Mouse (Mus musculus): Measurements from ENCODE around the gene Col26a1.

DNA sequence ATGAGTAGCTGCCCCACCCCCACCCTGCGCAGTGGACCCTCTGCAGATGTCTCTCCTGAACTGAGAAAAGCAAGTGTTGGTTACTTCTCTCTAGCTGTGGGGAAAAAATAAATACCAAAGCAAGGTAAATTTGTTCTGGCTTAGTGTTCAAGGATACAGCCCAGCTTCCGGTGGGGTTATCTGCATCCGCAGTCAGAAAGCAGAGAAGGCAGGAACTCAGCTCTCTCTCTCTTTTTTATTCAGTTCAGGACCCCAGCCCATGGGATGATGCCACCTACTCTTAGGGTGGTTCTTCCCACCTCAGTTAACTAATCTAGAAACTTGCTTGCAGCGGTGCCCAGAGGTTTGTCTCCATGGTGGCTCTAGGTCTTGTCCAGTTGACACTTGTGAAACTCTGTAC, 190.2 kb downstream of the Col26a1 start, which contains the start of gene Myl10:
- no peak for TF ChIP-seq CTCF (conservative IDR thresholded peaks at IDR 0.05; ENCODE audit: low read length)
- TF ChIP-seq NANOG (IDR thresholded peaks at IDR 0.05; ENCODE audit: borderline replicate concordance, low read length), result no peak

Measured in E14TG2a.4 (cell line).